Mouse (Mus musculus) adrenal gland, adult 10 weeks (tissue): ENCODE measurements around the gene Zfp398. TPM values are rescaled to one million over a fixed set of nuclear protein-coding genes. Genes with fewer than 3 reads are reported as not detected.

ENCODE experiments used
- polyA plus RNA-seq: library from polyadenylated mRNA; stranded (reverse); fragments of 350-450 nt; fragmentation: Illumina TruSeq; extraction: RNeasy Lipid Tissue Mini Kit (QIAGEN cat#74804); gene quantifications from one replicate; pipeline ENCODE4 v1.2.3, GENCODE M21; 2014; ENCODE audit warnings: low read depth, low replicate concordance

Zfp398 gene
- 21.1 TPM for polyA plus RNA-seq

DNA sequence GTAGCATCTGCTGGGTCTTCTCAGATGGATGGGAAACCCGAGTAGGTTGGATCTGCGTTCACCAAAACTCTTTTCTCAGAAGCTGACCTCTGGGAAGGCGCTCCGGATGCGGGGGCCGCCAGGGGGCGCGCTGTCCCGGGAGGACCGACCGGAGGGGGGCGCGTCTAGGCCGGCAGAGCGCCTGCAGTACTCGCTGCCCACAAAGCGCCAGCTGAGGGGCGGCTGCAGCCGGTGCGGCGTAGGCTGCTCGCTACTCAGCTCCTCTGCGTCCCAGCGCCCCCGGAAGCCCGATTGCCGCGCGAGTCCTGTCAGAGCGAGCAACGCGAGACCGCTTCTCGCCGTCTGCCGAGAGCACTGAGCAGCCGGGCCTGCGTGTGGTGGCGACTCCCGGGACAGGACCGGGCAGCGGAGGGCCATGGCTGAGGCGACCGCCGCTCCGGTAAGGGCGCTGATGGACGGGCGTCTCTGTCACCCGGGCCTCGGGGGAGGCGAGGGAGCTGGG is at the start of gene Zfp398:
TSS of gene Zfp398 (plus strand) at position 180 of the 502 bp plus-strand sequence.

DNA sequence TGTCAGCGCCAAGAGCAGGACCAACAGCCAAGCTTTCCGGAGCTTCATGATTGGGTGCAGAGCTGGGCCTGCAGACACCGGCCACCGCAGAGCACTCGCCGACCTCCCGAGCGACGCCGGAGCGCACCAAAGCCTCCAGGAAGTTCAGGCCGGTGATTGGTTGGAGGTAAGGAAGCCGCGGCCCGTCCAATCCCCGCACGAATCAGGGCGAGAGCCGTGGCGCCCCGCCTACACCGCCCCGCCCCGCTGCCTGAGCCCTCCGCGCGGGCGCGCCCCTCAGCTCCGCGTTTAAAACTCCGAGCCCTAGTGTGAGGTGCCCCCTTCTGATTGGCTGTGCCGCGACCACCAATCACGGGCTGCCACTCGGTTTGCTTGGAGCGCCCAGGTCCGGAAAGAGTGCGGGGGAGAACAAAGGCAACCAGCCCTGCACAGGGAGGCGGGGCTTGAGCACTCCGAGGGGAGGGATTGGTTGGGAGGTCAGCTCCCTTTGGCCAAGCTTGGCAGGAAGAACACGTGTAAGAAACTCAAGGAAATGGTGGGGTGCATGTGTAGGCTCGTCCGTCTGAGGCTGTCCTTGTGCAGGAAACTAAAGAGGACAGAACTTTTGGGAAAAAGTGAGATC is 22.1 kb upstream of the Zfp398 start, which contains the start of gene Pdia4:
TSS of gene Pdia4 (minus strand) at position 174 of the 622 bp plus-strand sequence.

DNA sequence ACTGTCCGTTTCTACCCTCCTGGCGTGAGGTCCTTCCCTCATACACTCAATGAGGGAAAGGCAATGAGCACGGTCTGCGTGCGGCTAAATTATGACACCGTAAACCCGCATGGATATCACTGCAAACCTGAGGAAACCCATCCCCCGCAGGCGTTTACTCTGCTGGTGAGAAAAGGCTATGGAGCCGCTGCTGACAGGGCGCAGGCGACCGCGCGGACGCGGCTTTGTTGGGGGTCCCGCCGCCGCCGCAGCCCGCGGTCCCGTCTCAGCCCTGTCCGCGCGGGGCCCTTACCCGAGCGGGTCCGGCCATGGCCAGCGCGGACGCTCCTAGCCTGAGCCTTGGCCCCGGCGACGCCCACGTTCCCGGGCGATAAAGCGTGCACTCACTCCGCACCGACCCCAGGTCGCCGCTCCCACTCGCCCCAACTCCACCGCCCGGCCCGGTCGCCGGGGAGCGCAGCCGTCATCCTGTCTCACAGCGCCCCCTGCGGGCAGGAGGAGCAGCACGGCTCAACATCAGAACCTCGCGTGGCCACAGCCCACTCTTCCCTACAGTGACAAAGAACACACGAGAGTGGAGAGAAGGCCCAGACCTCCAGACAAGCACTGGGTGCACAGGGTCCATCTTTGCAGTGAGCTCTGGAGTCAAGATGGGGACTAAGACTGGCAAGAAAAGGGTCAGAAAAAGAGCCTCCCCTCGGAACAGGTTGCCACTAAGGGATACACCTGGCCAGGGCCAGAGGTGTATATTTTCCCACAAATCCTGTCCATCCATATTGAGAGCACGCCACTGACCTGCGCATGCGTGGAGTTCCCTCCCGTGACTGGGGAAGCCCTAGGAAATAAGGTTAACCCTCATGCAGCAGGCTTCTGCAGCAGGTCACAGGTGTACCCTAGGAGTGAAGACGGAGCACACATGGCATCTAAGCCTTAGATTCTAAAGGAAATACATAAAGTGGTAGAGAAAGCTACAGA is 5.1 kb upstream of the Zfp398 start, which contains the start of gene Zfp786:
TSS of gene Zfp786 (minus strand) at position 764 of the 975 bp plus-strand sequence.

DNA sequence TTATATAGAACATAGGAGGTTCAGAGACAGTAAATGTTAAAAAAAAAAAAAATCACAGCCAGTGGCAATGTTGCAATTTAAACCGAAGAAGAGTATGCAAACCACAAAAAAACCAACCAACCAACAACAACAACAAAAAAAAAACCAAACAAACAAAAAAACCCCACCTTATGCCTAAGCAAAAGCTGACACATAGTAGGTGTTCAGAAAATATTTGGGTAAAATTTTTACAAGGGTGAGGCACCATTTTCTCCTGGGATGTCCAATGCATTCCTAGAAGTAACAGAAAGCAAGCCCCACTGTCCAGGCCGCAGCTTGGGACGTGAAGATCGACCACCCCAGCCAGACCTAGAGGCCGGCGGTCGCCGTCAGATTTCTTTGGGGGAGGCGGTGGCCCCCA is 41.6 kb downstream of the Zfp398 start, which contains the start of gene Zfp282:
TSS of gene Zfp282 (plus strand) at position 147 of the 400 bp plus-strand sequence.

DNA sequence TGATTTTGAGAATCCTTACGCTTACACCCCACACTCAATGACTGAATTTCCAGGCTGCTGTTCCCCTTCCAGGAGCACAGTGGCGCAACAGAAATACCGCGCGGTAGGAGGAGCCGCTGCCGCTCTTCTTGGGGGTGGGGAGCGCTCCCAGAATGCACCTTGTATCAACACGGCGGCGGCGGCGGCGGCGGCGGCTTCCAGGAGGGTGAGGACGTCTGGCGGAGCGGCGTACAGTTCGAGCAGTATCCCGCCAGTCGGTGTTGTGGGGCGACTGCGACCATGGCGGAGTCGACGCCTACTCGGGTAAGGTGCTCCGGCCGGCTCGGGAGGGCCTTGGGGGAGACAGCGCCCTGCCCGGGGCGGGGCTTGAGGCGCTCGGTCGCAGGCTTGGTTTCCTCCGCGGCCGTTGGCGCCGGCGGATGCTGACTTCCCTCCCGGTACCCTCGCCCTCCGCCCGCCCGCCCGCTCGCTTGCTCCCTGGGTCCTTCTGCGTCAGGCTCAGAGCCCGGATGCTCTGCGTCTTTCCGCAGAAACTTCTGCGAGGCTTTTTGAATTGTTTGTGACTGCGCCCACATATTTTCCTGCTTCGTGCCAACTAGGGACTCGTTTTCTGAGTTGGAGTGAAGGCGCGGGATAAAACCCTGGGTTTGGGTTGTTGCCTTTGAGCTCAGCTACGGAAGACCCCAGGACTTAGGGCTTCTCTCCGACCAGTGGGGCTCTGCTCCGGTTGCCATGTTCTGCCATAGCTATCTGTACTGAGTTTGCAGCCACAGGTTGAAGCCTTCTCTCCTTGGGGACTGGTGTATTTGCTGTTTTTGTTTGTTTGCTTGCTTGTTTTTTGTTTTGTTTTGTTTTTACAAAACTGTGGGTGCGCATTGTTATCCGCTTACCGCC is 85.2 kb downstream of the Zfp398 start, which contains the start of gene Zfp212:
TSS of gene Zfp212 (plus strand) at position 30 of the 894 bp plus-strand sequence.

Other genes starting within 250 kb of the Zfp398 start
- 18.3 TPM for gene Ezh2, start 240.3 kb upstream of the Zfp398 start, polyA plus RNA-seq
- 58.2 TPM for gene Pdia4, start 22.2 kb upstream of the Zfp398 start, polyA plus RNA-seq
- gene Zfp786, start 4.8 kb upstream of the Zfp398 start, polyA plus RNA-seq, result 2.5 TPM
- 1.6 TPM for gene Zfp282, start 41.5 kb downstream of the Zfp398 start, polyA plus RNA-seq
- 5.2 TPM for gene Zfp212, start 84.8 kb downstream of the Zfp398 start, polyA plus RNA-seq
- 1.4 TPM for gene Zfp956, start 117.7 kb downstream of the Zfp398 start, polyA plus RNA-seq
- 7.0 TPM for gene Zfp777, start 213.2 kb downstream of the Zfp398 start, polyA plus RNA-seq